Mouse (Mus musculus): ENCODE measurements around the gene Btbd7. TPM values are rescaled to one million over a fixed set of nuclear protein-coding genes. Genes with fewer than 3 reads are reported as not detected.

Btbd7 gene
- polyA plus RNA-seq, 1 experiment from 2014 or later: 9.0 TPM

- TF ChIP-seq EP300 (optimal IDR thresholded peaks at IDR 0.05) (no peak), CTCF (IDR thresholded peaks at IDR 0.05; ENCODE audit: low read depth) (peak; percentile 66)
- peak overlapping the region; percentile 89 for H3K4me3 ChIP-seq (ENCODE audit: low read depth, low read length)
- DNase-seq (ENCODE audit: low spot score) (peak; percentile 55), ATAC-seq (ENCODE audit: low FRiP score, low TSS enrichment) (no peak)
- no peak overlapping the region; the same call in 1 of the 2 replicates for H3K9ac ChIP-seq (ENCODE audit: low read length)
- H3K4me2 ChIP-seq (replicated peaks; ENCODE audit: low read depth): peak overlapping the region; percentile 78
- H3K9me3 ChIP-seq (ENCODE audit: control insufficient read depth, low read length): no peaks in the 10 kb centered on the region
- H3K36me3 ChIP-seq (ENCODE audit: control insufficient read depth, insufficient read depth, low read length): no peaks in the 10 kb centered on the region
- H3K27ac ChIP-seq (replicated peaks): no peak overlapping the region
- no peaks in the 10 kb centered on the region; the same call in 1 of the 2 replicates for H3K4me1 ChIP-seq (replicated peaks; ENCODE audit: control insufficient read depth, insufficient read depth)
- no peaks in the 10 kb centered on the region for H3K27me3 ChIP-seq (ENCODE audit: control insufficient read depth, insufficient read depth, low read length)
- WGBS: 74% methylated on average over 7 of the region's 7 CpGs
Observed at GRCm38 (mm10) chr12:102756304-102756703, 122.0 kb downstream of the Btbd7 start.

GRCm38 (mm10) chr12:102748256-102748655 is 130.0 kb downstream of the Btbd7 start:
- DNase-seq (ENCODE audit: low spot score): no peak
- no peaks in the 10 kb centered on the region for H3K4me1 ChIP-seq (replicated peaks; ENCODE audit: control insufficient read depth, insufficient read depth)
- WGBS: 63% methylated on average over 3 of the region's 3 CpGs

GRCm38 (mm10) chr12:102744839-102745238 is 133.4 kb downstream of the Btbd7 start:
- ATAC-seq (ENCODE audit: low FRiP score, low TSS enrichment): no peak
- 0 out of 2 replicates have a peak, but pooled peaks cover 3% of the 10 kb centered on the region for H3K4me1 ChIP-seq (replicated peaks; ENCODE audit: control insufficient read depth, insufficient read depth)
- H3K4me2 ChIP-seq (replicated peaks; ENCODE audit: low read depth): no peak overlapping the region
- H3K9ac ChIP-seq (ENCODE audit: low read length): no peak overlapping the region
- H3K4me3 ChIP-seq (ENCODE audit: low read depth, low read length): no peak overlapping the region
- no peaks in the 10 kb centered on the region; the same call in 1 of the 2 replicates for H3K36me3 ChIP-seq (ENCODE audit: control insufficient read depth, insufficient read depth, low read length)
- H3K27me3 ChIP-seq (ENCODE audit: control insufficient read depth, insufficient read depth, low read length): no peaks in the 10 kb centered on the region
- no peak overlapping the region for H3K27ac ChIP-seq (replicated peaks)
- WGBS: 56% methylated on average over 6 of the region's 6 CpGs
- H3K9me3 ChIP-seq (ENCODE audit: control insufficient read depth, low read length): no peaks in the 10 kb centered on the region
- DNase-seq (ENCODE audit: low spot score): no peak
- 0 out of 2 replicates have a peak, but pooled peaks have one; percentile 12 for TF ChIP-seq CTCF (IDR thresholded peaks at IDR 0.05; ENCODE audit: low read depth)
- no peak for TF ChIP-seq EP300 (optimal IDR thresholded peaks at IDR 0.05)

More at GRCm38 (mm10) chr12:102748256-102748655, 130.0 kb downstream of the Btbd7 start:
- no peaks in the 10 kb centered on the region; the same call in 1 of the 2 replicates for H3K36me3 ChIP-seq (ENCODE audit: control insufficient read depth, insufficient read depth, low read length)
- no peak overlapping the region for H3K4me3 ChIP-seq (ENCODE audit: low read depth, low read length)
- TF ChIP-seq EP300 (optimal IDR thresholded peaks at IDR 0.05) (no peak), CTCF (IDR thresholded peaks at IDR 0.05; ENCODE audit: low read depth) (no peak)
- no peak overlapping the region for H3K27ac ChIP-seq (replicated peaks)
- H3K4me2 ChIP-seq (replicated peaks; ENCODE audit: low read depth): no peak overlapping the region
- H3K27me3 ChIP-seq (ENCODE audit: control insufficient read depth, insufficient read depth, low read length): no peaks in the 10 kb centered on the region
- no peaks in the 10 kb centered on the region for H3K9me3 ChIP-seq (ENCODE audit: control insufficient read depth, low read length)
- no peak for ATAC-seq (ENCODE audit: low FRiP score, low TSS enrichment)
- H3K9ac ChIP-seq (ENCODE audit: low read length): no peak overlapping the region

DNA sequence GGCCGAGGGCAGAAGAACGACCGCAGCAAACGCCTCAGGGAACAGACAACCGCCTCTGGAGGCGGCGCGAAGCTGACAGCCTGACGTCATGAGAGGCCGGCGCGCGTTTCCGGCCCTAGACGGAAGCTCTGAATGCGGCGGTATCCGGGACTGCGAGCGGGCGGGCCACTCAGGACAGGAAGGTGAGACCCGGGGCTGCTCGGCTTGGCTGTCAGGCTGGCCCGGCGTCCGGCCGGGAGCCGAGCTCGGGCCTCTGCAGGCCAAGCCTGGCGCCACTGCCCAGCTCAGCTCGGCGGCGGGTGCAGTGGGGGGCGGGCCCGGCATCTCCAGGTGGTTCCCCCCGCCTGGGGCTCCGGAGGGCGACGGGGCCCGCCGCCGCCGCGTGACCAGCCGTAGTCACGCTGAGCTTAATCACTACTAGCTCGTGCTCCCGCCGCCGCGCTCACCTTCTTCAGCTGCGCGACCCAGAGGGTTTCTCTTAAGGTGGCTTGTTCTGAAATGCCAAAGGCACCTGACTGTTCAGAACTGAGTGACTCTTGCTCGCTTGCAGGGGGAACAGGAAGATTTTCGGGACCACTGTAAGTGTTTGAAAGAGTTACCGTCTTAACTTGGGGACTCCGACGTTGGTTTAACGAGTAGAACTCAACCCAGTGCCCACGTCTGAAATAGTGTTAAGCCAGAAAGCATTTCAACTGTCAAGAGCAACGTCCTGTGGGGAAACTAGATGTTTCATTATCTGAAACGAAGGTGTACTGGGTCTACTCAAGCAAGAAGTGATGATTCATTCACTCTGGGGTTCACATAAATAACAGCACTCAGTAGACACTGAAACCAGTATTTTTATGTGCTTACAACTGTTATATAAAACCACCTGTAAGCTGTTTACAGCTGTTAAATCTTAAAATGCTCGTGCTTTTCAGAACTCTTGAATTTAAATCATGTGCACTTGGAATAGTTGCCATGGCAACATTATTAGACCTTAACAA is 134.4 kb downstream of the Btbd7 start, which contains the start of the genes Moap1 and Tmem251:
TSS of gene Moap1 (minus strand) at position 73 of the 986 bp plus-strand sequence.
TSS of gene Tmem251 (plus strand) at position 174 of the 986 bp plus-strand sequence.
- Histone ChIP-seq H3K36me3 (ENCODE audit: control insufficient read depth, insufficient read depth, low read length) (no peaks in the 10 kb centered on the region; the same call in 1 of the 2 replicates), H3K4me2 (replicated peaks; ENCODE audit: low read depth) (peak within 1 kb of the TSS; percentile 85), H3K27me3 (ENCODE audit: control insufficient read depth, insufficient read depth, low read length) (no peaks in the 10 kb centered on the region), H3K4me3 (ENCODE audit: low read depth, low read length) (peak within 1 kb of the TSS; percentile 84), H3K27ac (replicated peaks) (peak within 1 kb of the TSS; percentile 97), H3K9ac (ENCODE audit: low read length) (peak within 1 kb of the TSS; percentile 84), H3K9me3 (ENCODE audit: control insufficient read depth, low read length) (no peaks in the 10 kb centered on the region), H3K4me1 (replicated peaks; ENCODE audit: control insufficient read depth, insufficient read depth) (0 out of 2 replicates have a peak, but pooled peaks cover 3% of the 10 kb centered on the region)
- peak; percentile 97 for ATAC-seq (ENCODE audit: low FRiP score, low TSS enrichment)
- under 1% methylated on average over 51 of the region's 63 CpGs for WGBS
- peak; percentile 19; the same call in 1 of the 2 replicates for TF ChIP-seq CTCF (IDR thresholded peaks at IDR 0.05; ENCODE audit: low read depth)
- no peak for TF ChIP-seq EP300 (optimal IDR thresholded peaks at IDR 0.05)
- peak; percentile 94 for DNase-seq (ENCODE audit: low spot score)

- Histone ChIP-seq H3K4me3 (ENCODE audit: low read depth, low read length) (peak overlapping the region; percentile 84), H3K27me3 (ENCODE audit: control insufficient read depth, insufficient read depth, low read length) (no peaks in the 10 kb centered on the region), H3K36me3 (ENCODE audit: control insufficient read depth, insufficient read depth, low read length) (no peaks in the 10 kb centered on the region), H3K4me2 (replicated peaks; ENCODE audit: low read depth) (peak overlapping the region; percentile 85), H3K9ac (ENCODE audit: low read length) (peak overlapping the region; percentile 84), H3K9me3 (ENCODE audit: control insufficient read depth, low read length) (no peaks in the 10 kb centered on the region), H3K4me1 (replicated peaks; ENCODE audit: control insufficient read depth, insufficient read depth) (0 out of 2 replicates have a peak, but pooled peaks cover 3% of the 10 kb centered on the region), H3K27ac (replicated peaks) (peak overlapping the region; percentile 97)
- DNase-seq (ENCODE audit: low spot score): no peak
- peak; percentile 43 for ATAC-seq (ENCODE audit: low FRiP score, low TSS enrichment)
- under 1% methylated on average over 33 of the region's 33 CpGs for WGBS
- TF ChIP-seq EP300 (optimal IDR thresholded peaks at IDR 0.05) (no peak), CTCF (IDR thresholded peaks at IDR 0.05; ENCODE audit: low read depth) (no peak)
Observed at GRCm38 (mm10) chr12:102743036-102743588, 135.2 kb downstream of the Btbd7 start.
